Mouse (Mus musculus): ENCODE measurements around the gene Tnfrsf17. TPM values are rescaled to one million over a fixed set of nuclear protein-coding genes. Genes with fewer than 3 reads are reported as not detected.
"Not testable (repeated sequence)": the region's sequence is repeated elsewhere in the genome, so short reads cannot be mapped to it uniquely, and the experiment has no call there.

Tnfrsf17 gene
- polyA plus RNA-seq, 1 experiment from 2014 or later = not detected

GRCm38 (mm10) chr16:11288873-11289272 is 24.7 kb upstream of the Tnfrsf17 start:
- not testable (repeated sequence) for H3K9ac ChIP-seq (ENCODE audit: low read length); H3K36me3 ChIP-seq (ENCODE audit: control insufficient read depth, insufficient read depth, low read length); H3K4me2 ChIP-seq (ENCODE audit: low read depth, low read length); ATAC-seq (ENCODE audit: insufficient read depth, low FRiP score); H3K9me3 ChIP-seq (replicated peaks; ENCODE audit: control insufficient read depth, low read length); H3K27me3 ChIP-seq (ENCODE audit: control insufficient read depth, insufficient read depth, low read length); H3K4me3 ChIP-seq (replicated peaks; ENCODE audit: low read length); H3K4me1 ChIP-seq (ENCODE audit: control insufficient read depth, insufficient read depth, low read length); H3K27ac ChIP-seq (ENCODE audit: low read length)
- WGBS = 92% methylated on average over 7 of the region's 8 CpGs

GRCm38 (mm10) chr16:11295583-11295982 is 18.0 kb upstream of the Tnfrsf17 start:
- H3K27ac ChIP-seq (ENCODE audit: low read length); H3K9me3 ChIP-seq (replicated peaks; ENCODE audit: control insufficient read depth, low read length); ATAC-seq (ENCODE audit: insufficient read depth, low FRiP score); H3K4me3 ChIP-seq (replicated peaks; ENCODE audit: low read length); H3K36me3 ChIP-seq (ENCODE audit: control insufficient read depth, insufficient read depth, low read length); H3K27me3 ChIP-seq (ENCODE audit: control insufficient read depth, insufficient read depth, low read length); H3K4me2 ChIP-seq (ENCODE audit: low read depth, low read length); H3K4me1 ChIP-seq (ENCODE audit: control insufficient read depth, insufficient read depth, low read length); H3K9ac ChIP-seq (ENCODE audit: low read length): not testable (repeated sequence)
- WGBS = 68% methylated on average over 4 of the region's 4 CpGs

GRCm38 (mm10) chr16:11297700-11298099 is 15.9 kb upstream of the Tnfrsf17 start:
- H3K4me1 ChIP-seq (ENCODE audit: control insufficient read depth, insufficient read depth, low read length) = not testable (repeated sequence)
- WGBS = 83% methylated on average over 1 of the region's 1 CpGs

GRCm38 (mm10) chr16:11303741-11304140 is 9.9 kb upstream of the Tnfrsf17 start:
- no peak overlapping the region for H3K27ac ChIP-seq (ENCODE audit: low read length)
- ATAC-seq (ENCODE audit: insufficient read depth, low FRiP score) = no peak

More at GRCm38 (mm10) chr16:11297700-11298099, 15.9 kb upstream of the Tnfrsf17 start:
- not testable (repeated sequence) for H3K9me3 ChIP-seq (replicated peaks; ENCODE audit: control insufficient read depth, low read length); H3K27ac ChIP-seq (ENCODE audit: low read length); H3K4me3 ChIP-seq (replicated peaks; ENCODE audit: low read length); H3K27me3 ChIP-seq (ENCODE audit: control insufficient read depth, insufficient read depth, low read length); H3K9ac ChIP-seq (ENCODE audit: low read length); H3K36me3 ChIP-seq (ENCODE audit: control insufficient read depth, insufficient read depth, low read length); ATAC-seq (ENCODE audit: insufficient read depth, low FRiP score); H3K4me2 ChIP-seq (ENCODE audit: low read depth, low read length)

GRCm38 (mm10) chr16:11305531-11305930 is 8.1 kb upstream of the Tnfrsf17 start:
- H3K9me3 ChIP-seq (replicated peaks; ENCODE audit: control insufficient read depth, low read length) = no peaks in the 10 kb centered on the region
- H3K4me2 ChIP-seq (ENCODE audit: low read depth, low read length) = no peak overlapping the region
- no peak overlapping the region for H3K4me3 ChIP-seq (replicated peaks; ENCODE audit: low read length)
- no peaks in the 10 kb centered on the region for H3K36me3 ChIP-seq (ENCODE audit: control insufficient read depth, insufficient read depth, low read length)
- no peaks in the 10 kb centered on the region for H3K27me3 ChIP-seq (ENCODE audit: control insufficient read depth, insufficient read depth, low read length)
- H3K27ac ChIP-seq (ENCODE audit: low read length) = no peak overlapping the region
- WGBS = 87% methylated on average over 2 of the region's 2 CpGs
- no peak for ATAC-seq (ENCODE audit: insufficient read depth, low FRiP score)
- H3K4me1 ChIP-seq (ENCODE audit: control insufficient read depth, insufficient read depth, low read length) = no peaks in the 10 kb centered on the region
- no peak overlapping the region for H3K9ac ChIP-seq (ENCODE audit: low read length)

More at GRCm38 (mm10) chr16:11303741-11304140, 9.9 kb upstream of the Tnfrsf17 start:
- H3K4me1 ChIP-seq (ENCODE audit: control insufficient read depth, insufficient read depth, low read length) = no peaks in the 10 kb centered on the region
- no peak overlapping the region for H3K4me3 ChIP-seq (replicated peaks; ENCODE audit: low read length)
- H3K9ac ChIP-seq (ENCODE audit: low read length) = no peak overlapping the region
- no peaks in the 10 kb centered on the region for H3K27me3 ChIP-seq (ENCODE audit: control insufficient read depth, insufficient read depth, low read length)
- no peaks in the 10 kb centered on the region for H3K9me3 ChIP-seq (replicated peaks; ENCODE audit: control insufficient read depth, low read length)
- no peaks in the 10 kb centered on the region for H3K36me3 ChIP-seq (ENCODE audit: control insufficient read depth, insufficient read depth, low read length)
- no peak overlapping the region for H3K4me2 ChIP-seq (ENCODE audit: low read depth, low read length)

- Histone ChIP-seq H3K36me3 (ENCODE audit: control insufficient read depth, insufficient read depth, low read length) (no peaks in the 10 kb centered on the region), H3K9me3 (replicated peaks; ENCODE audit: control insufficient read depth, low read length) (no peaks in the 10 kb centered on the region), H3K27ac (ENCODE audit: low read length) (no peak overlapping the region), H3K9ac (ENCODE audit: low read length) (no peak overlapping the region), H3K4me2 (ENCODE audit: low read depth, low read length) (no peak overlapping the region), H3K27me3 (ENCODE audit: control insufficient read depth, insufficient read depth, low read length) (no peaks in the 10 kb centered on the region), H3K4me3 (replicated peaks; ENCODE audit: low read length) (no peak overlapping the region), H3K4me1 (ENCODE audit: control insufficient read depth, insufficient read depth, low read length) (no peaks in the 10 kb centered on the region)
- ATAC-seq (ENCODE audit: insufficient read depth, low FRiP score) = no peak
- 72% methylated on average over 5 of the region's 5 CpGs for WGBS
Observed at GRCm38 (mm10) chr16:11315786-11316320, 2.2 kb downstream of the Tnfrsf17 start.

- no peak overlapping the region for H3K27ac ChIP-seq (ENCODE audit: low read length)
- H3K27me3 ChIP-seq (ENCODE audit: control insufficient read depth, insufficient read depth, low read length) = no peaks in the 10 kb centered on the region
- no peaks in the 10 kb centered on the region for H3K9me3 ChIP-seq (replicated peaks; ENCODE audit: control insufficient read depth, low read length)
- 66% methylated on average over 5 of the region's 5 CpGs for WGBS
- no peak overlapping the region for H3K4me3 ChIP-seq (replicated peaks; ENCODE audit: low read length)
- H3K9ac ChIP-seq (ENCODE audit: low read length) = no peak overlapping the region
- no peak for ATAC-seq (ENCODE audit: insufficient read depth, low FRiP score)
- no peaks in the 10 kb centered on the region for H3K4me1 ChIP-seq (ENCODE audit: control insufficient read depth, insufficient read depth, low read length)
- no peak overlapping the region for H3K4me2 ChIP-seq (ENCODE audit: low read depth, low read length)
- no peaks in the 10 kb centered on the region for H3K36me3 ChIP-seq (ENCODE audit: control insufficient read depth, insufficient read depth, low read length)
Observed at GRCm38 (mm10) chr16:11316748-11317147, 3.1 kb downstream of the Tnfrsf17 start.

GRCm38 (mm10) chr16:11317324-11317723 is 3.7 kb downstream of the Tnfrsf17 start:
- ATAC-seq (ENCODE audit: insufficient read depth, low FRiP score) = no peak; the same call in 1 of the 2 replicates
- Histone ChIP-seq H3K4me2 (ENCODE audit: low read depth, low read length) (no peak overlapping the region), H3K27ac (ENCODE audit: low read length) (no peak overlapping the region), H3K36me3 (ENCODE audit: control insufficient read depth, insufficient read depth, low read length) (no peaks in the 10 kb centered on the region), H3K4me3 (replicated peaks; ENCODE audit: low read length) (no peak overlapping the region), H3K4me1 (ENCODE audit: control insufficient read depth, insufficient read depth, low read length) (peaks cover 2% of the 10 kb centered on the region; the same call in 1 of the 2 replicates), H3K27me3 (ENCODE audit: control insufficient read depth, insufficient read depth, low read length) (no peaks in the 10 kb centered on the region), H3K9ac (ENCODE audit: low read length) (no peak overlapping the region), H3K9me3 (replicated peaks; ENCODE audit: control insufficient read depth, low read length) (no peaks in the 10 kb centered on the region)
- 62% methylated on average over 6 of the region's 6 CpGs for WGBS

GRCm38 (mm10) chr16:11322409-11323323 is 9.1 kb downstream of the Tnfrsf17 start, which contains the start of gene Snx29:
Snx29 (plus strand) TSS chr16:11322908.
- Histone ChIP-seq H3K36me3 (ENCODE audit: control insufficient read depth, insufficient read depth, low read length) (no peaks in the 10 kb centered on the region), H3K4me2 (ENCODE audit: low read depth, low read length) (peak within 1 kb of the TSS; percentile 99), H3K9me3 (replicated peaks; ENCODE audit: control insufficient read depth, low read length) (no peaks in the 10 kb centered on the region), H3K4me1 (ENCODE audit: control insufficient read depth, insufficient read depth, low read length) (peaks cover 9% of the 10 kb centered on the region), H3K4me3 (replicated peaks; ENCODE audit: low read length) (peak within 1 kb of the TSS; percentile 66), H3K27ac (ENCODE audit: low read length) (peak within 1 kb of the TSS; percentile 39), H3K9ac (ENCODE audit: low read length) (peak within 1 kb of the TSS; percentile 84), H3K27me3 (ENCODE audit: control insufficient read depth, insufficient read depth, low read length) (no peaks in the 10 kb centered on the region)
- 4% methylated on average over 61 of the region's 61 CpGs for WGBS
- ATAC-seq (ENCODE audit: insufficient read depth, low FRiP score) = peak; percentile 98
